Comparison of ENCODE assay signal across 8 mouse cellular contexts in the genomic region with DNA sequence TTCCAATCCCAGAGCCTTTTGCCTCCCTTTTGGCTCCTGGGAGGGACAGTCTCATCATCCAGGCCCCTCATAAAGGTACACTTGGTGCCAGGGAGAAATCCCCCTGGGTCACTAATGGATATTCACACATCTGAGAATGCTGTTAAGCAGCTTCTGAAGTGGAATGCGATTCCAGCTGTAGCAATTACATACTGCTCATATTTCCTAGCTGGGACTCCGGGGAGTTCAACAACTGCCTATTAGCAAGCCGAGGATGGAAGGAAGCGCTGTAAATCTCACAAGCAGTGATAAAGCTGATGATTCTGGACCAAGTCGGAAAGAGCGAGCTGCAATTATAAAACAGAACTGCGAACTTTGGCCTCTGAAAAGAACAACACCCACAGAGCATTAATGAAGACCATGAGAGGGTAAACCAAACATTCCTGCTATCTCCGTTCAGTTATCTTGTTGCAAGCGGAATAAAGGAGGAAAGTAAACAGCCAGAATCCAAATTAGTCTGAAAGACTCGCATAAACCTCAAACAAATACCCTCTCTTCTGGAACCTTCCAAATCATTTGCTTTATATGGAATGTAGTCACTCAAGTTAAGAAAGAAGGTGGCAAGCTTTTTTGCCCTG.
DNase-seq lines count a peak whose midpoint lies in the region; ATAC-seq lines count a peak whose summit lies in the region.

No protein-coding gene starts in this region.

- H3K9me3 ChIP-seq in heart, embryonic 12.5 days (replicated peaks): no peaks in the 10 kb centered on the region
- H3K9me3 ChIP-seq in kidney, embryonic 14.5 days (ENCODE audit: control insufficient read depth, low read length): no peaks in the 10 kb centered on the region
- no peaks in the 10 kb centered on the region for H3K9me3 ChIP-seq in megakaryocyte, embryonic 14.5 days

- peak overlapping the region; percentile 46 for H3K27ac ChIP-seq in heart, embryonic 12.5 days (ENCODE audit: poor library complexity, severe bottlenecking)
- peak overlapping the region; percentile 75 for H3K27ac ChIP-seq in kidney, embryonic 14.5 days (ENCODE audit: low read depth, low read length)

- no peaks in the 10 kb centered on the region for H3K36me3 ChIP-seq in heart, embryonic 12.5 days
- H3K36me3 ChIP-seq in kidney, embryonic 14.5 days (ENCODE audit: control insufficient read depth, insufficient read depth, low read length): no peaks in the 10 kb centered on the region
- no peaks in the 10 kb centered on the region for H3K36me3 ChIP-seq in megakaryocyte, embryonic 14.5 days (replicated peaks; ENCODE audit: low read length)

- no peak overlapping the region for H3K4me3 ChIP-seq in heart, embryonic 12.5 days
- no peak overlapping the region for H3K4me3 ChIP-seq in kidney, embryonic 14.5 days (ENCODE audit: low read length)
- peak overlapping the region; percentile 90 for H3K4me3 ChIP-seq in megakaryocyte, embryonic 14.5 days (replicated peaks)

- peaks cover 11% of the 10 kb centered on the region for H3K4me1 ChIP-seq in heart, embryonic 12.5 days (replicated peaks)
- no peaks in the 10 kb centered on the region; the same call in 1 of the 2 replicates for H3K4me1 ChIP-seq in kidney, embryonic 14.5 days (ENCODE audit: control insufficient read depth, insufficient read depth, low read length)
- H3K4me1 ChIP-seq in megakaryocyte, embryonic 14.5 days: peaks cover 52% of the 10 kb centered on the region

- peak; percentile 5 for DNase-seq in urinary bladder, postnatal 25 days (ENCODE audit: low spot score)
- DNase-seq in urinary bladder, adult 2 months (ENCODE audit: low spot score): no peak
- no peak for DNase-seq in right cerebral cortex, postnatal 25 days
- no peak for DNase-seq in spleen, postnatal 4 days (ENCODE audit: low spot score in 2 of 2)

- no peak overlapping the region for H3K9ac ChIP-seq in heart, embryonic 12.5 days
- no peak overlapping the region for H3K9ac ChIP-seq in kidney, embryonic 14.5 days (ENCODE audit: low read depth, low read length)

- 17% methylated on average over 10 of the region's 10 CpGs for WGBS in heart, embryonic 12.5 days
- 11% methylated on average over 10 of the region's 10 CpGs for WGBS in kidney, embryonic 14.5 days

- H3K4me2 ChIP-seq in heart, embryonic 12.5 days: peak overlapping the region; percentile 56
- H3K4me2 ChIP-seq in kidney, embryonic 14.5 days (replicated peaks; ENCODE audit: low read depth, low read length): peak overlapping the region; percentile 30

- no peaks in the 10 kb centered on the region for H3K27me3 ChIP-seq in heart, embryonic 12.5 days (replicated peaks)
- no peaks in the 10 kb centered on the region for H3K27me3 ChIP-seq in kidney, embryonic 14.5 days (ENCODE audit: control insufficient read depth, insufficient read depth, low read length)
- H3K27me3 ChIP-seq in megakaryocyte, embryonic 14.5 days (replicated peaks): no peaks in the 10 kb centered on the region

- 0 out of 2 replicates have a peak, but pooled peaks have one; percentile 48 for ATAC-seq in heart, embryonic 12.5 days (ENCODE audit: insufficient number of reproducible peaks, low FRiP score)
- ATAC-seq in kidney, embryonic 14.5 days (ENCODE audit: low FRiP score, low TSS enrichment): peak; percentile 69
- ATAC-seq in CD4-positive, CD25-positive, alpha-beta regulatory T cell, adult 4 months: no peak
